Mouse (Mus musculus) limb, embryonic 12.5 days (tissue): ENCODE measurements around the gene Dnal1. TPM values are rescaled to one million over a fixed set of nuclear protein-coding genes. Genes with fewer than 3 reads are reported as not detected.

ENCODE experiments used
- ATAC-seq: fragments of 200-750 bp; cut with Nextera tagmentation; 2 replicates; pipeline ENCODE4 v1.8.0; 2017; ENCODE audit warnings: low read depth, moderate TSS enrichment; ENCODE audit not compliant: insufficient number of reproducible peaks, insufficient read depth, low FRiP score, low TSS enrichment
- H3K27ac ChIP-seq: fragments of 300-500 bp; sonication (generic); 2 replicates; pipeline ENCODE4 v1.5.1; 2016; ENCODE audit warnings: mild to moderate bottlenecking, moderate library complexity
- H3K27me3 ChIP-seq: fragments of 300-500 bp; sonication (generic); 2 replicates; pipeline ENCODE4 v1.6.1; 2016; ENCODE audit warnings: mild to moderate bottlenecking, moderate library complexity
- H3K36me3 ChIP-seq: fragments of 300-500 bp; sonication (generic); 2 replicates; pipeline ENCODE4 v1.6.1; 2016; ENCODE audit warnings: mild to moderate bottlenecking, moderate library complexity
- H3K4me1 ChIP-seq: fragments of 300-500 bp; sonication (generic); replicated peaks from 2 replicates; pipeline ENCODE4 v1.6.1; 2016
- H3K4me2 ChIP-seq: fragments of 300-500 bp; sonication (generic); 2 replicates; pipeline ENCODE4 v1.6.1; 2016; ENCODE audit warnings: mild to moderate bottlenecking, moderate library complexity
- H3K4me3 ChIP-seq: fragments of 300-500 bp; sonication (generic); replicated peaks from 2 replicates; pipeline ENCODE4 v1.5.1; 2016; ENCODE audit warnings: mild to moderate bottlenecking
- H3K9ac ChIP-seq: fragments of 300-500 bp; sonication (generic); replicated peaks from 2 replicates; pipeline ENCODE4 v1.6.1; 2016; ENCODE audit warnings: mild to moderate bottlenecking, moderate library complexity
- H3K9me3 ChIP-seq: fragments of 300-500 bp; sonication (generic); 2 replicates; pipeline ENCODE4 v1.6.1; 2016; ENCODE audit warnings: mild to moderate bottlenecking, moderate library complexity
- WGBS: fragments of 180-500 bp; shearing (Covaris S2); methylation state at CpG from one replicate; pipeline ENCODE4 v1.1.7; 2016; 5-methylcytosine and 5-hydroxymethylcytosine counted together
- polyA plus RNA-seq: library from polyadenylated mRNA; unstranded; fragments of >200 nt; fragmentation: Nextera tagmentation; extraction: Ambion mirVana; gene quantifications from 2 replicates; pipeline ENCODE4 v1.2.1, GENCODE M21; 2016

Gene Dnal1
- polyA plus RNA-seq, 1 experiment from 2014 or later: 7.7 TPM

DNA sequence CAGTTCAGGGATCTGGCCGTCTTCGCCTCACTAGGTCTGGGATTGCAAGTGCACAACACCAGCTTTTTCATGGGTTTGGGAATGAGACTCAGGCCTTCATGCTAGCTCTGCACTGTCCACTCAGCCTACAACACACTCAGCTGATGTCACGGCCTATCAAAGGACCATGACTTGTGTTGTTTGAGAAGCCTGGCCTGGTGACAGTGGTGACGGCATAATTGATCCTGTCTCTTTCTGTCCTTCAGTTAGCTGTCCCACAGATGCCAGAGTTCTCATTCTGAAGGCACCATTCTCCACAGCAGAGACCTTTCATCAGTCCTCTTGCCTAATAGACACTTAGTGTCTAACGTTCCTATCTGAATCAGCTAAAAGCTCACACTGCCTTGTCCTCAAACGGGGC is 14.4 kb downstream of the Dnal1 start:
- Histone ChIP-seq H3K27ac (no peak overlapping the region), H3K4me1 (no peaks in the 10 kb centered on the region), H3K4me2 (no peak overlapping the region), H3K9ac (no peak overlapping the region), H3K27me3 (no peaks in the 10 kb centered on the region), H3K36me3 (peaks cover 58% of the 10 kb centered on the region), H3K4me3 (no peak overlapping the region), H3K9me3 (no peaks in the 10 kb centered on the region)
- no peak for ATAC-seq
- WGBS: 89% methylated on average over 6 of the region's 6 CpGs

DNA sequence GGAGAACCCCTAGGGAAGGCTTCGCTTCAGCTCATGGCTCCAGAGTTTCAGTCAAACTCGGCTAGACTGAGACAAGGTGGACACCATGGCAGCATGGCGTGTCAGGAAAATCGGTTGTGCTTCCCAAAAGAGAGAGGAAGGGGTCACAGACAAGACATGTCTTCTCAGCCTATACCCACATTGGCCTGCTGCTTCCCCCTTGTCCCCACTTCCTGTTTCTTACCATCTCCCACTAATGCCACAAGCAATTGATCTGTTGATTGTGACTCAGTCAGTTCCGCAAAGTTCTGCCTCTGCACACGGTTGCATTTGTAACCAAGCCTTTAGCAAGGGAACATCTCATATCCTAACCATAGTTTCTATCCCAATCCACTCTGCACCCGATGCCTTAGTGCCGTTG is 15.8 kb downstream of the Dnal1 start:
- ATAC-seq: no peak
- WGBS: 90% methylated on average over 8 of the region's 8 CpGs

DNA sequence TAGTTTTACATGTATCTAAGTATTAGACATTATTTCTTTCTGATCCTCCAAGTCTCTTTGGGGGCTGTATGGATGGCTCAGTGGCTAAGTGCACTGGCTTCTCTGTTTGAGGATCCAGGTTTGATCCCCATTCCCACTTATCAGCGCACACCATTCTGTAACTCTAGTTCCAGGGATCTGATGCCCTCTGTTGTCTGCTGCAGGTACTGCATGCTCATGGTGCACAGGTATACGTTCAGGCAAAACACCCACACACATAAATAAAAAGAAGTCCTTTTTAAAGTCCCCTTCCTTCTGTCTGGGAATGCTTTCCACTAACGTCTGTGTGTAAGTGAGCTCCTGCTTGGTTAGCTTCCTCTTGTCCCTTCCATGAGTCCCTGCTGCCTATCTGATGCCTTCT is 18.1 kb downstream of the Dnal1 start:
- Histone ChIP-seq H3K36me3 (peaks cover 60% of the 10 kb centered on the region), H3K27ac (no peak overlapping the region), H3K27me3 (no peaks in the 10 kb centered on the region), H3K9me3 (no peaks in the 10 kb centered on the region), H3K4me3 (no peak overlapping the region), H3K9ac (no peak overlapping the region), H3K4me2 (no peak overlapping the region), H3K4me1 (no peaks in the 10 kb centered on the region)
- 59% methylated on average over 3 of the region's 3 CpGs for WGBS
- no peak for ATAC-seq

More for the DNA sequence above, 15.8 kb downstream of the Dnal1 start:
- Histone ChIP-seq H3K9me3 (no peaks in the 10 kb centered on the region), H3K27ac (no peak overlapping the region), H3K4me1 (no peaks in the 10 kb centered on the region), H3K4me2 (no peak overlapping the region), H3K27me3 (no peaks in the 10 kb centered on the region), H3K36me3 (peaks cover 52% of the 10 kb centered on the region), H3K4me3 (no peak overlapping the region), H3K9ac (no peak overlapping the region)

DNA sequence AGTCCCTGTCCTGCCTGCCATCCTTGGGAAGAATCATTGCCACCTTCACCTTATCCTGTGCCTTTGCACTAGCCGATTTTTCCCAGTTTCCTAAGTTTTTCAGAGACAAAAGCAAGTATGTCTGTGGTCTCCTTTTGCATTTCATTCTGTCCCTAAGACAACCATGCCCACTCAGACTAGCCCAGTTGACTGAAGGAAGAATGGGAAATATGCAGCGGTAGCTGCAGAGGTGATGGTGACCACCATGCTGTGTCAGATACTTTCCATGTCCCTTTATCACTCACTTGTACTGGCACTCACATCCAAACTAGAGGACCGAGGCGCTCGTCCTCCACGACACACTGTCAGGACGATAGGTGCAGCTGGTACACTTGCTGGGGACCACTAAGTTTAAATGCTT is 23.0 kb downstream of the Dnal1 start:
- Histone ChIP-seq H3K4me1 (no peaks in the 10 kb centered on the region), H3K4me3 (no peak overlapping the region), H3K27ac (no peak overlapping the region), H3K9me3 (no peaks in the 10 kb centered on the region), H3K36me3 (peaks cover 37% of the 10 kb centered on the region), H3K4me2 (no peak overlapping the region), H3K27me3 (no peaks in the 10 kb centered on the region), H3K9ac (no peak overlapping the region)
- ATAC-seq: no peak
- WGBS: 90% methylated on average over 7 of the region's 7 CpGs

DNA sequence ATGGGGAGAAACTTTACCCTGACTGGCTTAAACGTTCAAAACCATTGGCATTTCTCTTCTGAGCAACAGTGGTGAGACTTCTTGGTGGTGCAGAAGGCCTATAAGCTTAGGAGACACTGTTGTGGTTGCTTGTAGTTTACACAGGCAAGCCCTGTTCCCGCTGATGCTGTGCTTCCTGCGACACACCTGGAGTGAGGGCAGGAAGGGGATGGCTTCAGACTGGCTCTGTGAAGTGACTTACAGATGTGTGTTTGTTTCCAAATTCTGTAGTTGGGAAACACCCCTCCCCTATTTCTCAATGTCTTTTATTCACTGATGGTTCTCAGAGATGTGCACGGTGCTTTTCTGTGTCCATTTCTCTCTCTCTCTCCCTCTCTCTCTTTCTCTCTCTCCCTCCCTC is 26.0 kb downstream of the Dnal1 start:
- no peak for ATAC-seq
- 72% methylated on average over 4 of the region's 4 CpGs for WGBS

DNA sequence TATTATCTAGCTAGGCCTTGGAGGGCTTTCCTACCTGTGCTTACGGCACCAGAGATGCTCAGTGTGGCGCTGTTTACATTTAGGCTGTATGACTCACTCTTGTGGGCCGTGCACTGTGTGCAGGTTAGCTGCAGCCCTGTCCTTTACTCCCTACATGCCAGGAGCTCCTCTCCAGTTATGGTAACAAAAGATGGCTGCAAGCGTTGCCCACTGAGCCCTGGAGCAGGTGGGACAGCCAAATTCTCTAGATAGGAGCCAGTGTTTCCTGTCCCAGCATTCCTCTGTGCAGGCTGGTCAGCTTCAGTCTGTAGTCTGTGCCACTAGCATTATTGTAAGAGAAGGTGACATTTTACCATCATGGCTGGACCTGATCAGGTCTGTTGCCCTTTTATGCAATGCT is 27.1 kb downstream of the Dnal1 start:
- H3K9ac ChIP-seq: no peak overlapping the region
- 87% methylated on average over 4 of the region's 4 CpGs for WGBS
- H3K36me3 ChIP-seq: peaks cover 35% of the 10 kb centered on the region
- H3K27me3 ChIP-seq: no peaks in the 10 kb centered on the region
- no peak overlapping the region for H3K4me2 ChIP-seq
- H3K9me3 ChIP-seq: no peaks in the 10 kb centered on the region
- H3K4me1 ChIP-seq: no peaks in the 10 kb centered on the region
- H3K4me3 ChIP-seq: no peak overlapping the region
- no peak overlapping the region for H3K27ac ChIP-seq
- ATAC-seq: no peak

More for the DNA sequence above, 26.0 kb downstream of the Dnal1 start:
- Histone ChIP-seq H3K27ac (no peak overlapping the region), H3K4me2 (no peak overlapping the region), H3K4me1 (no peaks in the 10 kb centered on the region), H3K9ac (no peak overlapping the region), H3K4me3 (no peak overlapping the region), H3K36me3 (peaks cover 40% of the 10 kb centered on the region), H3K27me3 (no peaks in the 10 kb centered on the region), H3K9me3 (no peaks in the 10 kb centered on the region)

DNA sequence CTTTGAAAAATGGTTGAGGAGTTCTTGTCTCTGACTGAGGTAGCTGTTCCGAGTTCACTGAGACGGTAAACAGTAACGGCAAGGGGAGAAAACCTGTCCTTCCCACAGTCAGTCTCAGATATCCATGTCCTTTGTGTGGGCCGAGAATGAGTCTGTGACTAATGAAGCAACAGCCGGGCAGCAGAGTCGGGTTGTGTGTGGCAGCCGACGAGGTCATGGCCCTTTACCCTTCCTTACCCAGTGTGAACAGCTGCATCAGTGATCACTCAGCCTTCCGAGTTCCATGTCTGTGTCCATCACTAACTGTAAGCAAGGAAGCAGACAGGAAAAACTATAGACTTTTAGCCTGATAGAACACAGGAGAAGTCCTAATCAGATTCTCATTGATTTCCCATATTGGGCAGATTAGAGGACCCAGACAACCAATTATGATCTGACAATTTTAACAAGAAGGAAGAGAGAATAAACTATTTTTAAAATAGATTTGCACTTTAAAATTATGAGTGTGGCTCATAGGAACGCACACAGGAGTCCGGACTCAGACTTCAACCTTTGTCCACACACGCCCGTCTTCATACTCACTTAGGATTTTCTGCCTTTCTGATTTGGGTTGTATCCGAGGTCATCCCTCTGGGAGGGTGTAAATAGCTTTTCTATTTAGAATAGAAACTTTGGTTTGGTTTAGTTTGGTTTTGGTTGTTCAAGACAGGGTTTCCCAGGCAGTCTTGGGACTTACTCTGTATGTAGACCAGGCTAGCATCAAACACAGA is 28.3 kb downstream of the Dnal1 start:
- H3K27me3 ChIP-seq: no peaks in the 10 kb centered on the region
- 68% methylated on average over 14 of the region's 14 CpGs for WGBS
- H3K4me2 ChIP-seq: no peak overlapping the region
- H3K4me1 ChIP-seq: no peaks in the 10 kb centered on the region
- ATAC-seq: no peak
- H3K9me3 ChIP-seq: no peaks in the 10 kb centered on the region
- H3K27ac ChIP-seq: no peak overlapping the region
- no peak overlapping the region for H3K4me3 ChIP-seq
- H3K36me3 ChIP-seq: peaks cover 23% of the 10 kb centered on the region
- no peak overlapping the region for H3K9ac ChIP-seq

DNA sequence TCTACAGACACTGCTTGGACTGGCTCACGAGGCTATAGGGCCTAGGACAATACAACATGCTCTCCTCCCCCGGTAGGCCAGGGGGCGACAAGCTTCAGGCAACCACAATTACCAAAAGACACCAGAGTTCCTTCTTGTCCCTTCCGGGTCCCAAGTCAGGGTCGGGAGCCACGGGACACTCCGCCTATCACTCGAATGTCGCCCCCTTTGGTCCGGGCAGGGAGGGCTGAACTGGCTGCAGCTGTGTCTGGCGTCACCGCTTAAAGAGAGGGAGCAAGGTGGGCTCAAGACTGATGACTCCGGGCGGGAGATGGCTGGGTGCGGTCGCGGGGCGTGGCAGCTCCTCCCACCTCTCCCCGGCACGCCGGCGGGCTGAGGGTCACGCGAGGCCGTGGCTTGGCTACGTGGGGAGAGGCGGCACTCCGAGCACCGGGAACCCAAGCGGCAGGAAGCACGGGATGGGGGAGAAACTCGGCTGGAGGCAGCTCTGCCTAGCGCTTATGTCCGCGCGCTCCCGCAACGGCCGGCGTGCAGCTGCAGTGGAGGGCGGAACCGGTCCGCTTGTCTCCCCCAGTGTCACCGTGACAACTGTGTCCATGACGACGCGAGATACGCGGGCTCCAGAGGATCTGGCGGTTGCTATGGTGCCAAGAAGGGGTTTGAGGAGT is 33.9 kb downstream of the Dnal1 start, which contains the start of gene Pnma1:
TSS of gene Pnma1 (minus strand) at position 536 of the 668 bp plus-strand sequence.
- ATAC-seq: peak; percentile 70
- Histone ChIP-seq H3K9ac (peak within 1 kb of the TSS; percentile 63), H3K4me2 (peak within 1 kb of the TSS; percentile 77), H3K4me1 (peaks cover 20% of the 10 kb centered on the region), H3K27ac (no peak within 1 kb of the TSS), H3K36me3 (peaks cover 35% of the 10 kb centered on the region), H3K27me3 (no peaks in the 10 kb centered on the region), H3K4me3 (peak within 1 kb of the TSS; percentile 47), H3K9me3 (no peaks in the 10 kb centered on the region)
- WGBS: 1% methylated on average over 48 of the region's 50 CpGs

DNA sequence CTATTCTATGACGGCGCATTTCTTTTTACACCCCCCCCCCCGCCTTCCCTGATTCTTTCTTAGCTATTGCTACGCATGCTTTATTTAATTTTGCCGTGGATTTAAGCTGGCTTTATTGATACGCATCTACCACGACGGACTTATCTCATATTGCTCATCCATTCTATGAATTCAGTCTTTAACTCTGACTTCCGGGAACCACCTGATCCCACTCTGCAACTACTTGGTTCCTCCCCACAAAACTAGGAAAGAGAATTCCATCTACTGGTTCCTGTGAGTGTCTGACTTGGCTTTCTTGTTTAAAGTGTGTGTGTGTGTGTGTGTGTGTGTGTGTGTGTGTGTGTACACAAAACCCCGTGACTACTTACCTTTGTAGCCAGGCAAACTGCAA is 34.5 kb downstream of the Dnal1 start:
- Histone ChIP-seq H3K4me3 (peak overlapping the region; percentile 47), H3K27me3 (no peaks in the 10 kb centered on the region), H3K27ac (no peak overlapping the region), H3K4me2 (peak overlapping the region; percentile 77), H3K9me3 (no peaks in the 10 kb centered on the region), H3K36me3 (peaks cover 39% of the 10 kb centered on the region), H3K9ac (peak overlapping the region; percentile 63), H3K4me1 (peaks cover 20% of the 10 kb centered on the region)
- WGBS: 20% methylated on average over 10 of the region's 10 CpGs
- ATAC-seq: no peak

DNA sequence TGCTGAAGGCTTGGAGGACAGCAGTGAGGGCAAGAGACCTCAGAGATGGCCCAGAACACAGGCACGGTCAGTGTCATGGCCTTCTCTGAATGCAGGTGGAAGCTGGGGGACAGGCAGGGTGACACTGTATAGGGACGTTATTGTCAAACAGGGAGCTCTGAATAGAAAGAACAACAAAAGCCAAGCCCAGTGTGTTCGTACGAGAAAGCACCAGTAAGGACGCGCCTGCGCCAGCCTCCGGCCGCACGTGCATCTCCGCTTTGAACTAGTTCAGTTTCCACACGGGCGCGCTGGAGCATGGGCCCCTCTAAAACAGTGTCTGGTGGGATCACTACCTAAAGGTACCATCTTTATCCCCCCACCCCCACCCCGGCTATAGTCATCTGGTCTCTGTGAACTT is 35.8 kb downstream of the Dnal1 start:
- no peak for ATAC-seq
- 88% methylated on average over 15 of the region's 15 CpGs for WGBS

DNA sequence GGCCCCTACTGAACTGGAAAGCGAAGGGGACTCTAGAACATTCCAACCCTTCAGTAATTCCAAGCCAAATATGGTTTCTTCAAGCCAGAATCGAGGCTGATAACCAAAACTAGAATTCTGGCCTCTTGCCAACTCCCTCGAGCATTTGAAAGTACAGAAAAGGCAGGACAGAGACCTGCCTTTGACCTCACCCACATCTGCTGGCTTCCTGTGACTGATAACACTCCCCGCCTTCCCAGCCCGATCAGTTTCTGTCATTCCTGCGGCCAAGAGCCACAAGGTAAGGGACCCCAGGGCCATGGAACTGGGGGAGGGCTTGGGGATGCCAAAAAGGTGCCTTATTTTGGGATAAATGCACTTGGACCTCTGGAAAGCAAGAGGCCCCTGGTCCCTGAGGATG is 36.8 kb downstream of the Dnal1 start:
- H3K27me3 ChIP-seq: no peaks in the 10 kb centered on the region
- H3K36me3 ChIP-seq: peaks cover 53% of the 10 kb centered on the region
- H3K27ac ChIP-seq: no peak overlapping the region
- no peak overlapping the region for H3K9ac ChIP-seq
- H3K4me2 ChIP-seq: no peak overlapping the region
- H3K4me3 ChIP-seq: no peak overlapping the region
- H3K9me3 ChIP-seq: no peaks in the 10 kb centered on the region
- WGBS: 71% methylated on average over 6 of the region's 6 CpGs
- no peak for ATAC-seq
- H3K4me1 ChIP-seq: peaks cover 20% of the 10 kb centered on the region

More for the DNA sequence above, 35.8 kb downstream of the Dnal1 start:
- no peak overlapping the region for H3K4me3 ChIP-seq
- peak overlapping the region; percentile 7; the same call in 1 of the 2 replicates for H3K27ac ChIP-seq
- no peak overlapping the region for H3K9ac ChIP-seq
- no peaks in the 10 kb centered on the region for H3K9me3 ChIP-seq
- peaks cover 20% of the 10 kb centered on the region for H3K4me1 ChIP-seq
- H3K36me3 ChIP-seq: peaks cover 47% of the 10 kb centered on the region
- no peak overlapping the region for H3K4me2 ChIP-seq
- H3K27me3 ChIP-seq: no peaks in the 10 kb centered on the region
